Mouse (Mus musculus): ENCODE results near the gene Nipsnap1.

- TF ChIP-seq GATA1 (IDR thresholded peaks at IDR 0.05; ENCODE audit: low read length) (no peak), TAL1 (IDR thresholded peaks at IDR 0.05; ENCODE audit: low read length) (no peak)
These were observed 19.6 kb upstream of the Nipsnap1 start for GRCm38 (mm10) chr11:4854181-4854580.
